Mouse (Mus musculus) heart, embryonic 16.5 days (tissue): ENCODE results near the gene Prkn. TPM values are rescaled to one million over a fixed set of nuclear protein-coding genes. Genes with fewer than 3 reads are reported as not detected.

Experiments used
- ATAC-seq: fragments of 200-750 bp; cut with Nextera tagmentation; replicated peaks from 2 replicates; pipeline ENCODE4 v1.8.0; 2017; ENCODE audit warnings: moderate number of reproducible peaks; ENCODE audit not compliant: insufficient read depth, low FRiP score; ENCODE audit errors: extremely low read depth
- H3K27ac ChIP-seq: fragments of 300-500 bp; sonication (generic); 2 replicates; pipeline ENCODE4 v1.5.1; 2014; ENCODE audit warnings: mild to moderate bottlenecking, low read length, control low read depth, moderate library complexity
- H3K27me3 ChIP-seq: fragments of 300-500 bp; sonication (generic); 2 replicates; pipeline ENCODE4 v1.6.1; 2014; ENCODE audit warnings: low read length, mixed read lengths; ENCODE audit not compliant: control insufficient read depth, insufficient read depth
- H3K36me3 ChIP-seq: fragments of 300-500 bp; sonication (generic); 2 replicates; pipeline ENCODE4 v1.6.1; 2014; ENCODE audit not compliant: control insufficient read depth, insufficient read depth
- H3K4me1 ChIP-seq: fragments of 300-500 bp; sonication (generic); 2 replicates; pipeline ENCODE4 v1.6.1; 2014; ENCODE audit warnings: low read length, mixed read lengths; ENCODE audit not compliant: control insufficient read depth, insufficient read depth
- H3K4me2 ChIP-seq: fragments of 300-500 bp; sonication (generic); 2 replicates; pipeline ENCODE4 v1.6.1; 2014; ENCODE audit warnings: low read depth, mild to moderate bottlenecking, control low read depth, low read length
- H3K4me3 ChIP-seq: fragments of 300-500 bp; sonication (generic); 2 replicates; pipeline ENCODE4 v1.5.1; 2014; ENCODE audit warnings: mild to moderate bottlenecking, control low read depth, low read length
- H3K9ac ChIP-seq: fragments of 300-500 bp; sonication (generic); 2 replicates; pipeline ENCODE4 v1.6.1; 2014; ENCODE audit warnings: low read length, control low read depth
- H3K9me3 ChIP-seq: fragments of 300-500 bp; sonication (generic); replicated peaks from 2 replicates; pipeline ENCODE4 v1.6.1; 2016; ENCODE audit warnings: low read length; ENCODE audit not compliant: control insufficient read depth
- WGBS: fragments of 180-500 bp; shearing (Covaris S2); extraction: QIAGEN DNeasy Blood & Tissue Kit; methylation state at CpG from one replicate; pipeline ENCODE4 v1.1.7; 2014; 5-methylcytosine and 5-hydroxymethylcytosine counted together
- polyA plus RNA-seq: library from polyadenylated mRNA; unstranded; fragments of >200 nt; fragmentation: Nextera tagmentation; extraction: Ambion mirVana; gene quantifications from 2 replicates; pipeline ENCODE4 v1.2.1, GENCODE M21; 2015

Prkn gene
- polyA plus RNA-seq, 1 experiment from 2014 or later, result 2.4 TPM

- Histone ChIP-seq H3K36me3 (no peaks in the 10 kb centered on the region), H3K4me1 (no peaks in the 10 kb centered on the region), H3K4me3 (no peak overlapping the region), H3K27ac (no peak overlapping the region), H3K4me2 (no peak overlapping the region), H3K9ac (no peak overlapping the region), H3K9me3 (no peaks in the 10 kb centered on the region), H3K27me3 (no peaks in the 10 kb centered on the region)
- no peak for ATAC-seq
- WGBS, result 80% methylated on average over 8 of the region's 8 CpGs
Measured at GRCm38 (mm10) chr17:11618886-11619590, 778.9 kb downstream of the Prkn start.

- ATAC-seq, result no peak
- Histone ChIP-seq H3K36me3 (no peaks in the 10 kb centered on the region), H3K9ac (no peak overlapping the region), H3K27me3 (no peaks in the 10 kb centered on the region), H3K4me2 (no peak overlapping the region), H3K9me3 (no peaks in the 10 kb centered on the region), H3K4me1 (no peaks in the 10 kb centered on the region), H3K4me3 (no peak overlapping the region), H3K27ac (no peak overlapping the region)
- 61% methylated on average over 3 of the region's 3 CpGs for WGBS
Measured at GRCm38 (mm10) chr17:11620770-11621169, 780.6 kb downstream of the Prkn start.

- Histone ChIP-seq H3K36me3 (no peaks in the 10 kb centered on the region), H3K27ac (no peak overlapping the region), H3K4me3 (no peak overlapping the region), H3K9me3 (no peaks in the 10 kb centered on the region), H3K9ac (no peak overlapping the region), H3K4me2 (no peak overlapping the region), H3K27me3 (no peaks in the 10 kb centered on the region), H3K4me1 (no peaks in the 10 kb centered on the region)
- no peak for ATAC-seq
- WGBS, result 57% methylated on average over 3 of the region's 3 CpGs
Measured at GRCm38 (mm10) chr17:11621492-11621891, 781.3 kb downstream of the Prkn start.

- Histone ChIP-seq H3K9me3 (no peaks in the 10 kb centered on the region), H3K27ac (no peak overlapping the region), H3K4me3 (no peak overlapping the region), H3K9ac (no peak overlapping the region), H3K4me1 (no peaks in the 10 kb centered on the region), H3K4me2 (no peak overlapping the region), H3K27me3 (no peaks in the 10 kb centered on the region), H3K36me3 (no peaks in the 10 kb centered on the region)
- ATAC-seq, result no peak
- 83% methylated on average over 3 of the region's 3 CpGs for WGBS
Measured at GRCm38 (mm10) chr17:11626306-11626705, 786.1 kb downstream of the Prkn start.

GRCm38 (mm10) chr17:11635121-11635520 is 794.9 kb downstream of the Prkn start:
- no peak overlapping the region for H3K9ac ChIP-seq
- no peaks in the 10 kb centered on the region for H3K9me3 ChIP-seq
- no peaks in the 10 kb centered on the region for H3K4me1 ChIP-seq
- H3K4me2 ChIP-seq, result no peak overlapping the region
- 86% methylated on average over 11 of the region's 11 CpGs for WGBS
- no peaks in the 10 kb centered on the region for H3K36me3 ChIP-seq
- no peak for ATAC-seq
- H3K27me3 ChIP-seq, result no peaks in the 10 kb centered on the region
- no peak overlapping the region for H3K27ac ChIP-seq
- H3K4me3 ChIP-seq, result no peak overlapping the region

GRCm38 (mm10) chr17:11637642-11638041 is 797.5 kb downstream of the Prkn start:
- Histone ChIP-seq H3K9me3 (no peaks in the 10 kb centered on the region), H3K27me3 (no peaks in the 10 kb centered on the region), H3K36me3 (no peaks in the 10 kb centered on the region), H3K4me2 (no peak overlapping the region), H3K4me3 (no peak overlapping the region), H3K9ac (no peak overlapping the region), H3K4me1 (no peaks in the 10 kb centered on the region), H3K27ac (no peak overlapping the region)
- no peak for ATAC-seq
- 71% methylated on average over 10 of the region's 10 CpGs for WGBS

GRCm38 (mm10) chr17:11638451-11638850 is 798.3 kb downstream of the Prkn start:
- Histone ChIP-seq H3K27me3 (no peaks in the 10 kb centered on the region), H3K4me1 (no peaks in the 10 kb centered on the region), H3K9ac (no peak overlapping the region), H3K9me3 (no peaks in the 10 kb centered on the region), H3K4me2 (no peak overlapping the region), H3K27ac (no peak overlapping the region), H3K4me3 (no peak overlapping the region), H3K36me3 (no peaks in the 10 kb centered on the region)
- WGBS, result 74% methylated on average over 6 of the region's 6 CpGs
- no peak for ATAC-seq

GRCm38 (mm10) chr17:11639786-11640185 is 799.6 kb downstream of the Prkn start:
- WGBS, result 85% methylated on average over 5 of the region's 5 CpGs
- no peak for ATAC-seq

GRCm38 (mm10) chr17:11642328-11642727 is 802.1 kb downstream of the Prkn start:
- Histone ChIP-seq H3K4me2 (no peak overlapping the region), H3K9me3 (no peaks in the 10 kb centered on the region), H3K4me1 (no peaks in the 10 kb centered on the region), H3K36me3 (no peaks in the 10 kb centered on the region), H3K27ac (no peak overlapping the region), H3K4me3 (no peak overlapping the region), H3K9ac (no peak overlapping the region), H3K27me3 (no peaks in the 10 kb centered on the region)
- ATAC-seq, result no peak
- WGBS, result 50% methylated on average over 1 of the region's 1 CpGs

More at GRCm38 (mm10) chr17:11639786-11640185, 799.6 kb downstream of the Prkn start:
- no peak overlapping the region for H3K4me3 ChIP-seq
- no peaks in the 10 kb centered on the region for H3K27me3 ChIP-seq
- no peak overlapping the region for H3K4me2 ChIP-seq
- H3K9ac ChIP-seq, result no peak overlapping the region
- H3K27ac ChIP-seq, result no peak overlapping the region
- no peaks in the 10 kb centered on the region for H3K4me1 ChIP-seq
- no peaks in the 10 kb centered on the region for H3K9me3 ChIP-seq
- no peaks in the 10 kb centered on the region for H3K36me3 ChIP-seq
